Mouse (Mus musculus) hindbrain, postnatal 0 days (tissue): ENCODE results near the gene Unc13a. TPM values are rescaled to one million over a fixed set of nuclear protein-coding genes. Genes with fewer than 3 reads are reported as not detected.

Experiments used
- ATAC-seq: fragments of 200-750 bp; cut with Nextera tagmentation; 2 replicates; pipeline ENCODE4 v1.8.0; 2017; ENCODE audit warnings: mild to moderate bottlenecking, moderate TSS enrichment, moderate library complexity
- DNase-seq: peaks from one replicate; pipeline ENCODE4 v3.0.0-alpha.2; 2015; ENCODE audit warnings: low spot score
- H3K27ac ChIP-seq: fragments of 300-500 bp; sonication (generic); 2 replicates; pipeline ENCODE4 v1.5.1; 2014; ENCODE audit warnings: mild to moderate bottlenecking
- H3K27me3 ChIP-seq: fragments of 300-500 bp; sonication (generic); 2 replicates; pipeline ENCODE4 v1.6.1; 2014; ENCODE audit warnings: low read length, mixed read lengths; ENCODE audit not compliant: insufficient read depth
- H3K36me3 ChIP-seq: fragments of 300-500 bp; sonication (generic); 2 replicates; pipeline ENCODE4 v1.6.1; 2014; ENCODE audit warnings: low read length, mixed read lengths; ENCODE audit not compliant: insufficient read depth
- H3K4me1 ChIP-seq: fragments of 300-500 bp; sonication (generic); 2 replicates; pipeline ENCODE4 v1.6.1; 2014; ENCODE audit warnings: antibody characterized with exemption, low read length, mixed read lengths; ENCODE audit not compliant: insufficient read depth
- H3K4me2 ChIP-seq: fragments of 300-500 bp; sonication (generic); 2 replicates; pipeline ENCODE4 v1.6.1; 2014; ENCODE audit warnings: low read depth, mild to moderate bottlenecking, low read length, moderate library complexity, mixed read lengths
- H3K4me3 ChIP-seq: fragments of 300-500 bp; sonication (generic); 2 replicates; pipeline ENCODE4 v1.5.1; 2014; ENCODE audit warnings: low read length
- H3K9ac ChIP-seq: fragments of 300-500 bp; sonication (generic); replicated peaks from 2 replicates; pipeline ENCODE4 v1.6.1; 2014; ENCODE audit warnings: mild to moderate bottlenecking, low read length, moderate library complexity, mixed read lengths
- H3K9me3 ChIP-seq: fragments of 300-500 bp; sonication (generic); 2 replicates; pipeline ENCODE4 v1.6.1; 2016; ENCODE audit warnings: low read length, mixed read lengths
- CTCF ChIP-seq: IDR thresholded peaks from 2 replicates; pipeline ENCODE4 v1.5.1; 2016; ENCODE audit warnings: antibody characterized with exemption, control low read depth, low read depth
- WGBS: fragments of 180-500 bp; shearing (Covaris S2); extraction: QIAGEN DNeasy Blood & Tissue Kit; methylation state at CpG from one replicate; pipeline ENCODE4 v1.1.7; 2014; 5-methylcytosine and 5-hydroxymethylcytosine counted together
- polyA plus RNA-seq: library from polyadenylated mRNA; unstranded; fragments of >200 nt; fragmentation: Nextera tagmentation; extraction: Ambion mirVana; gene quantifications from 2 replicates; pipeline ENCODE4 v1.2.1, GENCODE M21; 2015
- total RNA-seq: library from RNA; depleted of rRNA; stranded (reverse); fragments of >200 nt; gene quantifications from 2 replicates; pipeline ENCODE4 v1.2.3, GENCODE M21; 2014

The Unc13a gene
- total and polyA plus RNA-seq, 2 experiments from 2014 or later, result 16.9 to 81.4 TPM

DNA sequence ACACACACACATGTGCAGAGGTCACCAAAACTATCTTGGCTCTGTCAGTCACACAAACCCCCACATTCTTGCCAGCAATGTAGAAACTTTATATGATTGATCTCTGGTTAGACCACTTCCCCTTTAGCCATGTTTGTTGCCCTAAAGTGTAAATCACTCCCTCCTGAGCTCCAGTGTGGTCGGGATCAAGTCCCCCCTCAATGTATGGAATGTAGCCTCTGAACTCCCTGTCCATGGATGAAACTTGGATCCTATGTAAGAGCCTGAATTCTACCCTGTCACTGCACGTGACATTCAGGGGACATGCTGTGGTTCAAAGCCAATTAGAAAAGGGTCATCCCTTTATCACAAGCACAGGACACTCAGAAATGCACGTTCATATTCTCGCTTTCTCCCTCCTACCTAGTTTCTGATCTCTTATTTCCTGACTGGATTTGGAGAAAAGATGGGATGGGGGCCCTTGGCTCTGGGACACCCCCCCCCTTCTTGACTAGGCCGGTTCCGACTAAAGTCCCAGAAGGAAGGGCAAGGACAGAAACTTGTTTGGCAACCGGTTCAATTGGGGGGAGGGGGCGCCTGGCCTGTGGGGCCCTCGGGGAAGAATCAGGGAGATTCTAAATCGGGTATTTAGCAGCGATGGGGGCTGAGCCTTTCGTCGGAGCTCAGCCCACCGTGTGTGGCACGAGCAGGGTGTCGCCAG, 43.0 kb downstream of the Unc13a start:
- H3K4me3 ChIP-seq, result peak overlapping the region; percentile 43
- H3K27me3 ChIP-seq, result no peaks in the 10 kb centered on the region
- DNase-seq, result no peak
- peak overlapping the region; percentile 76 for H3K27ac ChIP-seq
- no peaks in the 10 kb centered on the region for H3K9me3 ChIP-seq
- H3K9ac ChIP-seq, result peak overlapping the region; percentile 65
- 8% methylated on average over 16 of the region's 16 CpGs for WGBS
- no peak for TF ChIP-seq CTCF
- H3K36me3 ChIP-seq, result peaks cover 9% of the 10 kb centered on the region; the same call in 1 of the 2 replicates
- ATAC-seq, result no peak
- H3K4me1 ChIP-seq, result peaks cover 13% of the 10 kb centered on the region
- peak overlapping the region; percentile 88 for H3K4me2 ChIP-seq

DNA sequence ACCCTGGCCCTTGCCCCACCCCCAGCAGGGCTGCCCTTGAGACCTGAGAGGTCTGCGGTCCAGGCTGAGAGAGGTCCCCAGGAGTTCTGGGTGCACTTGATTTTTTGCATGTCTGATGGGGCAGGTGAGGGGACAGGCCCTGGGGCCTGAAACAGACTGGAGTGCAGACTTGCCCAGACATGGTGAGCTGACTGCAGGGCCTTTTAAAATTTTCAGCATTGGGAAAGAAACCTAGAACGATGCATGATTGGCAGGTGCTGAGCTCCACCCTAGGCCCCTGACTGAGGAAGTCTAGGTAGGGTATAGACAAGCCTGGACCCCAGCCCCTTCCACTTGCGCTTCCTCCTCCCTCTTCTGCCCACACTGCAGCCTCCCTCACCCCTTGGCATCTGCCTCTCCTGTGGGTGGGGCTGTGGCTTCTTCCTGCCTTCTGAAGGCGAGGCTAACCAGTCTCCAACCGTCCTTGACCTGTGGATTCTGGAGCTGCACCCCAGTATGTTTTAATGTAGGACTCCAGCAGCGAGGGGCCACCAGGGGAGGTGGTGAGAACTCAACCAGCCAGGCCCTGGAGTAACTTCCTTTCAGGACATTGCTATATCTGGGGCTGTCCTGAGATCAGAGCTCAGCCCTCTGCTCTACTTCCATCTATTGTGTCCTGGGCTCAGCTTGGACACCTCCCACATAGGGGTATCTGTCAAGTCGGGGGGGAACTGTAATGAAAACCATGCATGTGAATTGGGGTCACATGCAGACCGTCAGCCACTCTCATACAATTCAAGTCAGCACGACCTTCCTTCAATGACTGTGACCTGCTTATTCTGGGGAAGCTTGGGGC, 44.1 kb downstream of the Unc13a start:
- Histone ChIP-seq H3K4me2 (no peak overlapping the region), H3K9me3 (no peaks in the 10 kb centered on the region), H3K27ac (no peak overlapping the region), H3K4me1 (peaks cover 13% of the 10 kb centered on the region), H3K9ac (no peak overlapping the region), H3K4me3 (no peak overlapping the region), H3K36me3 (peaks cover 20% of the 10 kb centered on the region), H3K27me3 (no peaks in the 10 kb centered on the region)
- no peak for ATAC-seq
- DNase-seq, result no peak
- 0 out of 2 replicates have a peak, but pooled peaks have one; percentile 12 for TF ChIP-seq CTCF
- WGBS, result 51% methylated on average over 9 of the region's 9 CpGs

DNA sequence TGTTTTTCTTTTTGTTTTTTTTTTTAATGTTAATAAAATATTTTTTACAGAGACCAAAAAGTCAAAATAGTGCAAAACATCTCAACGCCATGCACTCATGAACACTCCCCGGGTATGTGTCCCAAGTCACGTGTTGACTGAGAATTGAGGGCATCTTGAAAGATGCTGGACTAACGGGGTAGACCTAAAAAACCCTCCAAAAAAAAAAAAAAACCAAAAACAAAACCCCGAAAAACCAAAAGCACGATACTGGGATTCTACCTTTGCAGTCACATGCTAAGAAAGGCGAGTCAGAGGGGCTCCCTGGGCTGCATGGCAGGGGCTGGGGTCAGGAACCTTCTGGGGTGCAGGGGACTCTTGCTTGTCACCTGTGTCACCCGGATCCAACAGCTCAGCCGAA, 44.8 kb downstream of the Unc13a start:
- Histone ChIP-seq H3K9ac (no peak overlapping the region), H3K9me3 (no peaks in the 10 kb centered on the region), H3K27ac (no peak overlapping the region), H3K36me3 (peaks cover 27% of the 10 kb centered on the region), H3K4me2 (no peak overlapping the region), H3K4me1 (peaks cover 13% of the 10 kb centered on the region), H3K27me3 (no peaks in the 10 kb centered on the region), H3K4me3 (no peak overlapping the region)
- DNase-seq (no peak), ATAC-seq (no peak)
- TF ChIP-seq CTCF, result no peak
- WGBS, result 84% methylated on average over 9 of the region's 9 CpGs

DNA sequence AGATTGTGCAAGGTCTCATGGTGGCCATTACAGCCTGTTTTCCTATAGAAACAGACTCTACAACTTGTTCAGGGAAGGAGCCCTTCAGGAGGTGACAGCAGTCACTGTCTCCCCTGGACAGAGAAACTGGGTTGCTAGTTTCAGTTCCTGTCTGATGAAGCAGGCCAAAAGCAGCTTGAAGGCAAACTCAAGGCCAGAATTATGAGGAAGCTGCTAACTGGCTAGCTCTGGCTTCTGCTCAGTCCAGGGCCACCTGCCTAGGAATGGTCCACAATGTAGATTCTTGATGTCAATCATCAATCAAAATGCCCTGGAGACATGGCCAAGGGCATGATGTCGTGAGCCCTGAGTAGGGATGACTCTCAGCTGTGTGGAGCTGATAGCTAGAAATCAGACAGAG, 46.5 kb downstream of the Unc13a start:
- ATAC-seq, result no peak
- Histone ChIP-seq H3K4me1 (peaks cover 13% of the 10 kb centered on the region), H3K36me3 (peaks cover 41% of the 10 kb centered on the region), H3K27me3 (no peaks in the 10 kb centered on the region), H3K4me3 (no peak overlapping the region), H3K9me3 (no peaks in the 10 kb centered on the region), H3K9ac (no peak overlapping the region), H3K4me2 (no peak overlapping the region), H3K27ac (no peak overlapping the region; the same call in 1 of the 2 replicates)
- WGBS, result 70% methylated on average over 1 of the region's 1 CpGs
- TF ChIP-seq CTCF, result no peak
- DNase-seq, result no peak

DNA sequence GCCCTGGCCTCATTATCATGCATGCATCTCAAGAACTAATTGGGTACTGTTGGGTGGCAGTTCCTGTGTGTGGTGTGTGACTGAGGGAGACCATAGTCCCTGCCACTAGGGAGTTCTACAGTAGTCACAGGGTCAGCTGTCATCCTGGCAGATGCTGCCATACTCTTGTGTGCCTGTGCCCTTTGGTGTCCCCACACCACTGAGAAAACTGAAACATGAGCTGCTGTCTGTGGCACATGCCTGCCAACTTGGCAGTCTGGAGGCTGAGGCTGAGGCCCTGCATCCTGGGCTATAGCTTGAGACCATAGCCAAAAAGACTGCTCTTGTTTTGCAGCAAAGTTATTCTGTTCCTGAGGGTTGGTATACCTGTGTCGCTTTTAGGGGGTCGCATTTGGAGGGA, 51.8 kb downstream of the Unc13a start:
- Histone ChIP-seq H3K36me3 (peaks cover 77% of the 10 kb centered on the region), H3K9ac (no peak overlapping the region), H3K27ac (no peak overlapping the region), H3K27me3 (no peaks in the 10 kb centered on the region), H3K9me3 (no peaks in the 10 kb centered on the region), H3K4me3 (no peak overlapping the region), H3K4me2 (no peak overlapping the region), H3K4me1 (no peaks in the 10 kb centered on the region)
- WGBS, result 98% methylated on average over 2 of the region's 2 CpGs
- no peak for ATAC-seq
- TF ChIP-seq CTCF, result no peak
- DNase-seq, result no peak

DNA sequence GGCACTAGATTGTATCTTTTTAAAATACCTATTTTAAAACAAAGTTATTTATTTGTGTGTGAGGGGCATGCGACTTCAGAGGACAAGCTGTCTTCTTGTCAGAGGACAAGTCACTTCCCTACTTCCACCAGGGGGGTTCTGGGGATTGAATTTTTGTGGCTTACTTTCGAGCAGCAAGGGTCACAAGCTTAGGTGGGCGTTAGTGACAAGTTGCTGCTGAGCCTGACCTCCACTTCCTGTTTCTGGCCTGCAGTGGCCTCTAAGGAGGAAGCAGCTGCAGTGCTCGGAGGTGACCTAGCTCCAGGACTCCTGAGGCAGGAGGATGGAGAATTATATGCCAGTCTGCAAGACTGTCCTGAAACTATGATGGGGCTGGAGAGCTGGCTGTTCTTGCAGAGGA, 58.1 kb downstream of the Unc13a start:
- ATAC-seq (no peak), DNase-seq (no peak)
- Histone ChIP-seq H3K4me2 (no peak overlapping the region), H3K27ac (no peak overlapping the region), H3K27me3 (no peaks in the 10 kb centered on the region), H3K4me3 (no peak overlapping the region), H3K4me1 (peaks cover 11% of the 10 kb centered on the region), H3K36me3 (peaks cover 33% of the 10 kb centered on the region), H3K9ac (no peak overlapping the region), H3K9me3 (no peaks in the 10 kb centered on the region)
- 64% methylated on average over 4 of the region's 4 CpGs for WGBS
- TF ChIP-seq CTCF, result no peak
